Mouse (Mus musculus) cerebellum, adult 9-10 months (tissue): Measurements from ENCODE around the gene R3hdm2.

Experiments used
- DNase-seq: peaks from one replicate; pipeline ENCODE4 v3.0.0; 2022

R3hdm2 gene

GRCm38 (mm10) chr10:127426670-127427069, 46.5 kb downstream of the R3hdm2 start:
- DNase-seq = no peak

GRCm38 (mm10) chr10:127427107-127427506, 47.0 kb downstream of the R3hdm2 start:
- DNase-seq = no peak

- DNase-seq = no peak
Observed at GRCm38 (mm10) chr10:127427987-127428386, 47.9 kb downstream of the R3hdm2 start.

- no peak for DNase-seq
Observed at GRCm38 (mm10) chr10:127429538-127429937, 49.4 kb downstream of the R3hdm2 start.

GRCm38 (mm10) chr10:127432466-127432865, 52.3 kb downstream of the R3hdm2 start:
- no peak for DNase-seq

- no peak for DNase-seq
Observed at GRCm38 (mm10) chr10:127437354-127438113, 57.4 kb downstream of the R3hdm2 start.

GRCm38 (mm10) chr10:127453701-127454100, 73.6 kb downstream of the R3hdm2 start:
- no peak for DNase-seq

- no peak for DNase-seq
Observed at GRCm38 (mm10) chr10:127462411-127463096, 82.4 kb downstream of the R3hdm2 start.

- DNase-seq = no peak
Observed at GRCm38 (mm10) chr10:127471281-127471988, 91.3 kb downstream of the R3hdm2 start.

- DNase-seq = no peak
Observed at GRCm38 (mm10) chr10:127472722-127473121, 92.6 kb downstream of the R3hdm2 start.

GRCm38 (mm10) chr10:127475175-127475574, 95.0 kb downstream of the R3hdm2 start:
- no peak for DNase-seq

- DNase-seq = no peak
Observed at GRCm38 (mm10) chr10:127476541-127476940, 96.4 kb downstream of the R3hdm2 start.

GRCm38 (mm10) chr10:127477301-127477700, 97.2 kb downstream of the R3hdm2 start:
- DNase-seq = no peak

- DNase-seq = peak; percentile 79
Observed at GRCm38 (mm10) chr10:127479131-127479530, 99.0 kb downstream of the R3hdm2 start.

GRCm38 (mm10) chr10:127480833-127481813, 101.0 kb downstream of the R3hdm2 start:
- DNase-seq = peak; percentile 28

GRCm38 (mm10) chr10:127485235-127485634, 105.1 kb downstream of the R3hdm2 start:
- no peak for DNase-seq

GRCm38 (mm10) chr10:127488856-127489255, 108.7 kb downstream of the R3hdm2 start:
- DNase-seq = no peak

- DNase-seq = no peak
Observed at GRCm38 (mm10) chr10:127490160-127491127, 110.3 kb downstream of the R3hdm2 start.

- DNase-seq = peak; percentile 51
Observed at GRCm38 (mm10) chr10:127491128-127491512, 111.0 kb downstream of the R3hdm2 start.

GRCm38 (mm10) chr10:127492118-127492517, 112.0 kb downstream of the R3hdm2 start:
- DNase-seq = no peak

- no peak for DNase-seq
Observed at GRCm38 (mm10) chr10:127496156-127496555, 116.0 kb downstream of the R3hdm2 start.
